Mouse (Mus musculus) testis, adult 2 months (tissue): ENCODE measurements around the gene Cdx2.
A peak's percentile ranks its signal among the peaks of the same experiment; 100 is the strongest.

Source experiments
- CTCF ChIP-seq: fragments of 200-500 bp; IDR thresholded peaks from 2 replicates; pipeline ENCODE4 v1.5.1; 2012; ENCODE audit warnings: low read depth, mild to moderate bottlenecking, inconsistent platforms, low read length, moderate library complexity; ENCODE audit not compliant: control insufficient read depth, insufficient read depth, insufficient replicate concordance
- POLR2A ChIP-seq: fragments of 200-500 bp; IDR thresholded peaks from 2 replicates; pipeline ENCODE4 v1.6.1; 2012; ENCODE audit warnings: low read depth, mild to moderate bottlenecking, inconsistent platforms, low read length, moderate library complexity; ENCODE audit not compliant: control insufficient read depth

GRCm38 (mm10) chr5:147293127-147293910 lies 13.8 kb downstream of the Cdx2 start:
- TF ChIP-seq POLR2A (no peak), CTCF (peak; percentile 89)
